Mouse (Mus musculus): ENCODE measurements around the gene Olfr464. TPM values are rescaled to one million over a fixed set of nuclear protein-coding genes. Genes with fewer than 3 reads are reported as not detected.

The Olfr464 gene
- polyA plus RNA-seq, 1 experiment: not detected

DNA sequence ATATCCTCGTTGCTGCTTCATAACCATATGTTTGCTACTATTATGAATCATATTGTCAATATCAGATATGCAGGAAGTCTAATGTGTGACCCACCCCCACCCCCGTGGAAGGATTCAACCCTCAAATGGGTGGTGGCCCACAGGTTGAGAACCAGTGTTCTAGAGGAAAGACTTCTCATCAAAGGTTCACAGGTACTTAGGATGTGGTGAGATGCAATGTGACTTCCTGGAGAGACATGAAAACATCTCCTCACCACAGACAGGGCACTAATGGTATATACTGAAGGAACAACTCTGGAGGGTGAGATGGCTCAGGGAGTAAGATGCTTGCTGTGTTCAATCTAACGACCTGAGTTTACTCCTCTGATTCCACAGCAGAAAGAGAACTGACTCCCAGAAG lies 14.7 kb upstream of the Olfr464 start:
- no peak overlapping the region for H3K4me3 ChIP-seq (replicated peaks; ENCODE audit: control insufficient read depth, low read depth, low read length)
- WGBS: 55% methylated on average over 3 of the region's 3 CpGs
- H3K27ac ChIP-seq (ENCODE audit: control insufficient read depth, insufficient read depth, low read depth, low read length, poor library complexity): no peak overlapping the region
- no peaks in the 10 kb centered on the region; the same call in 1 of the 2 replicates for H3K4me1 ChIP-seq (ENCODE audit: control insufficient read depth, insufficient read depth, low read length)
- no peak for TF ChIP-seq POLR2A (IDR thresholded peaks at IDR 0.05; ENCODE audit: borderline replicate concordance, control insufficient read depth, low read depth, low read length)
- TF ChIP-seq CTCF (IDR thresholded peaks at IDR 0.05; ENCODE audit: control insufficient read depth, insufficient read depth, low read length): no peak

DNA sequence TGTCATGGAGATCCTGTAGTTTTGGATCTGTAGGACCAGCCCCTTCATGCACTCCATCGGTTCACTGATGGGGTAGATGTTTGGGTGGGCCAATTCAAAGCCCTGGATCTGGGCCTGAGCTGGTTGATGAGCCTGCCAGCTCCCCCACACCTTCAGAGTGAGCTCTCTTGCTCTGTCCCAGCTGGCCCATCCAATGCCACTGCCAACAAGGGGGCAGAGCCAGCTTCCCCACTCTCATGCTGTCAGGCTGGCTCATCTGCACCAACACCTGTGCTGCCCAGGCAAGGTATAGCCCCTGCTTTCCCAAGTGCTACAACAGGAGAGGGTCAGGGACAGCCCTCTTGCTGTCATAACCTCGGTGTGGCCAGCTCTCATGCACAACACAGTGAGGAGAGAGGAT lies 13.0 kb upstream of the Olfr464 start:
- Histone ChIP-seq H3K4me1 (ENCODE audit: control insufficient read depth, insufficient read depth, low read length) (no peaks in the 10 kb centered on the region; the same call in 1 of the 2 replicates), H3K4me3 (replicated peaks; ENCODE audit: control insufficient read depth, low read depth, low read length) (no peak overlapping the region), H3K27ac (ENCODE audit: control insufficient read depth, insufficient read depth, low read depth, low read length, poor library complexity) (no peak overlapping the region)
- WGBS: 60% methylated on average over 2 of the region's 2 CpGs
- no peak for TF ChIP-seq POLR2A (IDR thresholded peaks at IDR 0.05; ENCODE audit: borderline replicate concordance, control insufficient read depth, low read depth, low read length)
- no peak for TF ChIP-seq CTCF (IDR thresholded peaks at IDR 0.05; ENCODE audit: control insufficient read depth, insufficient read depth, low read length)

DNA sequence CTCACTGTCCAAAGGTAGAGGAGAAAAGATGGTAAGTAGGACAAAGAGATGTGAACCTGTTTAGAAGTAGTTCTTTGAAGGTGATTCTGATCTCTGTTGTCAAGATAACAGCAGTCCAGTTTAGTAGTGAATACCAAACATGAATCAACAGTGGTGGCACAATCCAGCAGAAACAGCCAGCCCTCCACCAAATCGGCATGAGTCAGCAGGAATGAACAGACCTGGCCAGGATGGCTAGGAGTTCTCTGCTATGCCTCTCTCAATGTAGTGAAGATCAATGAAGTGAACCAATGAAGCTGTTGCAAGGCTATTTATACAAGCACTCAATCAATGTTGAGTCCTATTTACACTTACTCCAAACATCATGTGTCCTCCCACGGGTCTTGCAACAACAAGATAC lies 9.6 kb upstream of the Olfr464 start:
- no peak overlapping the region for H3K4me3 ChIP-seq (replicated peaks; ENCODE audit: control insufficient read depth, low read depth, low read length)
- TF ChIP-seq CTCF (IDR thresholded peaks at IDR 0.05; ENCODE audit: control insufficient read depth, insufficient read depth, low read length): no peak
- no peak for TF ChIP-seq POLR2A (IDR thresholded peaks at IDR 0.05; ENCODE audit: borderline replicate concordance, control insufficient read depth, low read depth, low read length)
- no peaks in the 10 kb centered on the region for H3K4me1 ChIP-seq (ENCODE audit: control insufficient read depth, insufficient read depth, low read length)
- 84% methylated on average over 2 of the region's 2 CpGs for WGBS
- H3K27ac ChIP-seq (ENCODE audit: control insufficient read depth, insufficient read depth, low read depth, low read length, poor library complexity): no peak overlapping the region

DNA sequence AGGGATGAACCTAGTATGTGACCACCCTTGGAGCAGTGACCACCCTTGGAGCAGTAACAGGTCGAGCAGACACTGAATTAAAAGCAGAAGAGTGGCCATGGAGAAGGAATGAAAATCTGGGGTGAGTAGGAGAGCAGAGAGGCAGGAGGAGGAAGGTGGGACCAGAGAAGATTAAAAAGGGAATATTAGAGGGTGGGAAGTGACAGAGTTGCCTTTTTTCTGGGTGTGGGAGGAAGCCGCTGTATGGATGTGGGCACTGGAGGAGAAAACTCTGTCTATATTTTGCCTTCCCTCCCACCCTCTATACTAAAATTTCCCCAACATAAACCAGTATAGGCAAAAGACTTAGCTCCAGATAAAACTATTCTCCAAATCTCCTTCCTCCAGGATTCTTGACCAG lies 466 bp downstream of the Olfr464 start:
- WGBS: 58% methylated on average over 2 of the region's 2 CpGs
- no peak overlapping the region for H3K4me3 ChIP-seq (replicated peaks; ENCODE audit: control insufficient read depth, low read depth, low read length)
- no peaks in the 10 kb centered on the region for H3K4me1 ChIP-seq (ENCODE audit: control insufficient read depth, insufficient read depth, low read length)
- TF ChIP-seq CTCF (IDR thresholded peaks at IDR 0.05; ENCODE audit: control insufficient read depth, insufficient read depth, low read length): no peak
- no peak for TF ChIP-seq POLR2A (IDR thresholded peaks at IDR 0.05; ENCODE audit: borderline replicate concordance, control insufficient read depth, low read depth, low read length)
- H3K27ac ChIP-seq (ENCODE audit: control insufficient read depth, insufficient read depth, low read depth, low read length, poor library complexity): no peak overlapping the region

DNA sequence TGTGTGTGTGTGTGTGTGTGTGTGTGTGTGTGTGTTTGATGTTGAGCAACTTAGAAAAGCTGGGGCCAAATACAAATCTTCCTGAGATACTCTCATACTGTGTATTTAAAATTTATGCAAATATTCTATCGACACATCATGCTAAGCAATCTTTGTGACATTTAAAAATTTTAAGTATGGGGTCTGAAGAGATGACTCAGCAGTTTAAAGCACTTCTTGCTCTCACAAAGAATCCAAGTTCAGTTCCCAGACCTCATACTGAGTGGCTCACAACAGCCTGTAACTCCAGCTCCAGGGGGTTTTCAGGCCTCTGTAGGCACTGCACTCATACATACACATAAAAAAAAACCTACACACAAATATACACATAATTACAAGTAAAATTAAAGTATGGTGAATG lies 4.8 kb downstream of the Olfr464 start:
- H3K4me3 ChIP-seq (replicated peaks; ENCODE audit: control insufficient read depth, low read depth, low read length): no peak overlapping the region

DNA sequence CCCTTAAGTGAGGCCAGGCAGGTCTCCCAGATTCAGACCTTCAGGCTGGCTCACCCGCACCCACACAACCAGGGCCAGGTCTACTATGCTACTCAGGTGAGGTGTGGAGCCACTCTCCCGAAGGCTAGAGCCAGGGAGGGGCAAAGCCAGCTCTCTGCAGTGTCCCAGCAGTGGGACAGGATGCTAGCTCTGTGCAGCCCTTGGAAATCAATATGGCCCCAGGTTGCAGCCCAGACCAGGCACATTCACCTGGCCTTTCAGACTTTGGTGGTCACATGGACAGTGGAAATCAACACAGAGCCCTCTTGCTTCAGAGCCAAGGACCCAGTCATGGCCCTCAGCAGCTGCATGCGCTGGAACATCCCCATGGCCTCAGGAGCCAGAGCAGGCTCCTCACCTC lies 16.4 kb downstream of the Olfr464 start:
- no peak overlapping the region for H3K27ac ChIP-seq (ENCODE audit: control insufficient read depth, insufficient read depth, low read depth, low read length, poor library complexity)
- no peak overlapping the region for H3K4me3 ChIP-seq (replicated peaks; ENCODE audit: control insufficient read depth, low read depth, low read length)
- TF ChIP-seq POLR2A (IDR thresholded peaks at IDR 0.05; ENCODE audit: borderline replicate concordance, control insufficient read depth, low read depth, low read length): no peak
- TF ChIP-seq CTCF (IDR thresholded peaks at IDR 0.05; ENCODE audit: control insufficient read depth, insufficient read depth, low read length): no peak
- peaks cover 2% of the 10 kb centered on the region for H3K4me1 ChIP-seq (ENCODE audit: control insufficient read depth, insufficient read depth, low read length)
- WGBS: 64% methylated on average over 3 of the region's 3 CpGs

More for the DNA sequence above, 4.8 kb downstream of the Olfr464 start:
- TF ChIP-seq CTCF (IDR thresholded peaks at IDR 0.05; ENCODE audit: control insufficient read depth, insufficient read depth, low read length) (no peak), POLR2A (IDR thresholded peaks at IDR 0.05; ENCODE audit: borderline replicate concordance, control insufficient read depth, low read depth, low read length) (no peak)
- H3K4me1 ChIP-seq (ENCODE audit: control insufficient read depth, insufficient read depth, low read length): no peaks in the 10 kb centered on the region
- no peak overlapping the region for H3K27ac ChIP-seq (ENCODE audit: control insufficient read depth, insufficient read depth, low read depth, low read length, poor library complexity)
- 58% methylated on average over 1 of the region's 1 CpGs for WGBS

DNA sequence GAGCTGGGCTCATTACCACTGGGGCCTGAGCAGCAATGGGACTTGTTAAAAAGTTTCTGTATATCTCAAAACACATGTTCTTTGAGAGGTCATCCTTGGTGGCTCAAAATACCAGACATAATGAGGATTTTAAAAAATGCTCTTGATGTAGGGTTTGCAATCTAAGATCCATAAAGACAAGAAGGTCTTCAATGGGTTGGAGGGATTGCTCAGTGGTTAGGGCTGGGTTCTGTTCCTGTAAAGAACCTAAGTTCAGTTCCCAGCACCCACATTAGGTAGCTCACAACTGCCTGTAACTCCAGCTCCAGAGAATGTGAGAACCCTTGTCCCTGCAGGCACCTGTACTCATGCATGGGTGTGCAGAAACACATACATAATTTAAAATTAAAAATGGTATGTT lies 23.5 kb downstream of the Olfr464 start, which contains the start of gene Olfr463:
Gene Olfr463, minus strand, starts transcription at position 101 of the 400 bp plus-strand sequence.
- H3K4me1 ChIP-seq (ENCODE audit: control insufficient read depth, insufficient read depth, low read length): peaks cover 2% of the 10 kb centered on the region
- TF ChIP-seq POLR2A (IDR thresholded peaks at IDR 0.05; ENCODE audit: borderline replicate concordance, control insufficient read depth, low read depth, low read length) (no peak), CTCF (IDR thresholded peaks at IDR 0.05; ENCODE audit: control insufficient read depth, insufficient read depth, low read length) (no peak)
- H3K4me3 ChIP-seq (replicated peaks; ENCODE audit: control insufficient read depth, low read depth, low read length): no peak within 1 kb of the TSS
- H3K27ac ChIP-seq (ENCODE audit: control insufficient read depth, insufficient read depth, low read depth, low read length, poor library complexity): no peak within 1 kb of the TSS

DNA sequence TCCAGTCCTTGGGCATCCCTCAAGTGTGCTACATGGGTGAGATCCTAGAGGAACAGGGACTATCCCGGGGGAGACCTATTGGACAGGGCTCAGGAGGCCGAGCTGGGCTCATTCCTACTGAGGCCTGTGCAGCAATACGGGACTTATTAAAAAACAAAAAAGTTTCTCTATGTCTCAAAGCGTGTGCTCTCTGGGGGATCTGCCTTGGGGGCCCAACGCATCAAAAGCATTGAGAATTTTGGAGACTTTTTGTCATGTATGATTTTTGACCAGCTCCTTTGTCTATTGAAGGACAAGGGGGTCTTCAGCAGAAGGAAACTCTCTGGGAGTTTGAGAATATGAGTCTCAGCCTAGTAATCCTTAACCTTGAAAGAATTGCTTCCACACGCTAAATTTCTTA lies 28.6 kb downstream of the Olfr464 start, which contains the start of gene Olfr462:
Gene Olfr462, minus strand, starts transcription at position 101 of the 400 bp plus-strand sequence.
- Histone ChIP-seq H3K4me3 (replicated peaks; ENCODE audit: control insufficient read depth, low read depth, low read length) (no peak within 1 kb of the TSS), H3K4me1 (ENCODE audit: control insufficient read depth, insufficient read depth, low read length) (no peaks in the 10 kb centered on the region), H3K27ac (ENCODE audit: control insufficient read depth, insufficient read depth, low read depth, low read length, poor library complexity) (no peak within 1 kb of the TSS)
- WGBS: 78% methylated on average over 6 of the region's 6 CpGs
- TF ChIP-seq CTCF (IDR thresholded peaks at IDR 0.05; ENCODE audit: control insufficient read depth, insufficient read depth, low read length) (no peak), POLR2A (IDR thresholded peaks at IDR 0.05; ENCODE audit: borderline replicate concordance, control insufficient read depth, low read depth, low read length) (no peak)

DNA sequence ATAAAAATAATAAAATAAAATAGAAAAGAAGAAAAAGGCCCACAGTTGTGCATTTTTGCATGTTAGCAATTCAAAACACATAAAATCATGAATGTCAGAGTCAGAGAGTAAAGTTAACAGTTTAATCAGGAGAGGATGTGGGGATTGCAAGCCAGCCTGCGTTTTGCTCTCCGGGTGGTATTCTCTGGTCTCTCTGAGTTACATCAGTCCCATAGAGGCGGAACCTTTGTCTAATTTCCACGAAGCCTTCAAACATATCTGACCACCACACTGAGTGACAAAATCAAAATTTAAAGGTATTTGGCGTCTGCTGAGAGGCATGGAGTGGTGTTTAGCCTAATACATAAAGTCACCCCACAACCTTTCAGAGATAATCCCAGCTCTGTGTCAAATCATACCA lies 35.9 kb downstream of the Olfr464 start:
- TF ChIP-seq CTCF (IDR thresholded peaks at IDR 0.05; ENCODE audit: control insufficient read depth, insufficient read depth, low read length) (no peak), POLR2A (IDR thresholded peaks at IDR 0.05; ENCODE audit: borderline replicate concordance, control insufficient read depth, low read depth, low read length) (no peak)
- WGBS: 71% methylated on average over 5 of the region's 5 CpGs
- H3K27ac ChIP-seq (ENCODE audit: control insufficient read depth, insufficient read depth, low read depth, low read length, poor library complexity): no peak overlapping the region
- H3K4me1 ChIP-seq (ENCODE audit: control insufficient read depth, insufficient read depth, low read length): peaks cover 2% of the 10 kb centered on the region; the same call in 1 of the 2 replicates
- no peak overlapping the region for H3K4me3 ChIP-seq (replicated peaks; ENCODE audit: control insufficient read depth, low read depth, low read length)
